Mouse (Mus musculus): ENCODE results near the gene Dynlrb1. TPM values are rescaled to one million over a fixed set of nuclear protein-coding genes. Genes with fewer than 3 reads are reported as not detected.
A peak's percentile ranks its signal among the peaks of the same experiment; 100 is the strongest.

Gene Dynlrb1
- polyA plus RNA-seq, 1 experiment: 376 TPM

- no peak overlapping the region for H3K27ac ChIP-seq (replicated peaks; ENCODE audit: low read depth, low read length)
- no peak overlapping the region for H3K4me3 ChIP-seq (ENCODE audit: insufficient read depth, low read depth, low read length)
- H3K4me1 ChIP-seq (ENCODE audit: control insufficient read depth, insufficient read depth, insufficient read length, low read length): peaks cover 17% of the 10 kb centered on the region
Observed at GRCm38 (mm10) chr2:155295453-155295852, 59.1 kb downstream of the Dynlrb1 start.

GRCm38 (mm10) chr2:155299563-155299962, 63.2 kb downstream of the Dynlrb1 start:
- no peak overlapping the region for H3K4me3 ChIP-seq (ENCODE audit: insufficient read depth, low read depth, low read length)
- peak overlapping the region; percentile 38; the same call in 1 of the 2 replicates for H3K27ac ChIP-seq (replicated peaks; ENCODE audit: low read depth, low read length)
- peaks cover 17% of the 10 kb centered on the region for H3K4me1 ChIP-seq (ENCODE audit: control insufficient read depth, insufficient read depth, insufficient read length, low read length)

Other genes starting within 250 kb of the Dynlrb1 start
- gene Gm14226, start 218.3 kb upstream of the Dynlrb1 start, polyA plus RNA-seq (2012; ENCODE audit: insufficient read depth, insufficient read length, missing spikeins): not detected in 2 replicates
- 9.7 and 13.2 TPM in 2 replicates for gene Ahcy, start 162.0 kb upstream of the Dynlrb1 start, polyA plus RNA-seq (2012; ENCODE audit: insufficient read depth, insufficient read length, missing spikeins)
- 18.4 and 18.6 TPM in 2 replicates for gene Itch, start 103.0 kb upstream of the Dynlrb1 start, polyA plus RNA-seq (2012; ENCODE audit: insufficient read depth, insufficient read length, missing spikeins)
- 428 and 471 TPM in 2 replicates for gene Map1lc3a, start 39.8 kb downstream of the Dynlrb1 start, polyA plus RNA-seq (2012; ENCODE audit: insufficient read depth, insufficient read length, missing spikeins)
- 19.0 and 20.3 TPM in 2 replicates for gene Pigu, start 120.9 kb downstream of the Dynlrb1 start, polyA plus RNA-seq (2012; ENCODE audit: insufficient read depth, insufficient read length, missing spikeins)
- gene Trp53inp2, start 144.5 kb downstream of the Dynlrb1 start, polyA plus RNA-seq (2012; ENCODE audit: insufficient read depth, insufficient read length, missing spikeins): 229 and 288 TPM in 2 replicates
- 11.5 and 13.5 TPM in 2 replicates for gene Ncoa6, start 237.4 kb downstream of the Dynlrb1 start, polyA plus RNA-seq (2012; ENCODE audit: insufficient read depth, insufficient read length, missing spikeins)

All from brown adipose tissue, adult 24 weeks (tissue).